Mouse (Mus musculus): Measurements from ENCODE around the gene Zfp93.

The Zfp93 gene

GRCm38 (mm10) chr7:24291387-24292090, 21.3 kb downstream of the Zfp93 start:
- no peak for DNase-seq

GRCm38 (mm10) chr7:24293061-24293851, 23.0 kb downstream of the Zfp93 start:
- no peak for DNase-seq

DNA sequence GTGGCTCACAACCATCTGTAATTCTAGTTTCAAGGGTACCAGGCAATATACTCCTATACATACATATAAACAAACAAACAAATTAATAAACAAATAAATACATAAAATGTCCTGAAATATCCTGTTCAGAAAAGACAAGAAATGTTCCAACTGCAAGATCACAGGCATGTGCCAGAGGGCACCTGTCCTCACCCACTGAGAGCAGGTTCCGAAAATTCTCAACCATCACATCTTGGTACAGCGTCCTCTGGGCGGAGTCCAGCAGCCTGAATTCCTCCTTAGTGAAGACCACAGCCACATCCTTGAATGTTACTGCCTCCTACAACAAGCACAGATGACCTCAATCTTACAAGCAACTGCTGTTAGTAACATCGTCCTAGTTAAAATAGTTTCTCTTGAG, 24.5 kb downstream of the Zfp93 start:
- no peak for DNase-seq

- no peak for DNase-seq
Observed at GRCm38 (mm10) chr7:24295376-24295775, 25.2 kb downstream of the Zfp93 start.

GRCm38 (mm10) chr7:24296386-24296785, 26.2 kb downstream of the Zfp93 start:
- DNase-seq: no peak

- no peak for DNase-seq
Observed at GRCm38 (mm10) chr7:24297361-24298095, 27.3 kb downstream of the Zfp93 start.

DNA sequence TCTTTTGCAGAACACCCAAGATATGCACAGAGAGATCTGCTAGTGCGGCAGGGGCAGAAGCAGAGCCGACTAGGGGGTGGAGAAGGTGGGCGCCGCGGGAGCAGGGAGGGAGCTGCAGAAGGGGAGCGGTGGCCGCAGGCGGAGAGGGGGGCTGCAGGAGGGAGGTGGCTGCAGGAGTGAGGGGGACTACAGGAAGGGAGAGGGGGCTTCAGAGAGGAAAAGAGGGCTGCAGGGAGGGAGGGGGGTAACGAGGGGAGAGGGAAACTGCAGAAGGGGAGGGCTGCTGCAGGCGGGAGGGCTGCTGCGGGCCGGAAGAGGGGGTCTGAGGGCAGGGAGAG, 28.4 kb downstream of the Zfp93 start:
- DNase-seq: peak; percentile 13

DNA sequence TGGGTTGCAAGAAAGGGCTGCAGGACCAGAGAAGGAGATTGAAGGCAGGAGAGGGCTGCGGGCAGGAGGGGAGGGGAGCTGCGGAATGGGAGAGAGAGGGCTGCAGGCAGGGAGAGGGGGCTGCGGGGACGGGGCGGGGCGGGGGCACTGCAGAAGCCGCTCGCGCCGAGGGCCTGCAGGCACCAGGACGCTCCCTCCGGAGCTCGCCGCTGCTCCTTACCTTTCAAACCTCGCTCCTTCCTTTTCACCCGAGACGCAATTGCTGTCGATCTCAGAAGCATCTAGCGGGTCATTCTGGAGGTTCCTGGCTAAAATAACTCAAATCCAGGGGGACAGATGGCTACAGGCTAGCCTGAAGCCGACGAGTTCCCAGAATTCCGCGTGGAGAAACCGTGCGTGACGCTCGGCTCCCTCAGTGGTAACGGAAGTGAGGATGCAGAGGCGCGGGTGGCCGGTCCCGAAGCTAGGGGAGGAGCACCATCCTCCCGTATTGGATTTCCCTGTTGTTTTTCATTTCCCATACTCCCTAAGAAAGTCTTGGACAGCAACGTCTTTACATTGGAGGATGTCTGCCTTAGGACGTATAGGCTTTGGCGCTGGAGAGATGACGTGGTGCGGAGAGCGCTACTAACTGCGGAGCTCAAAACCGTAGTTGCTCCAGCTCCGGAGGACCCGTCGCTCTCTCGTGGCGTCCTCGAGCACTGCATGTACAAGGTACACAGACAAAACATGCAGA, 28.9 kb downstream of the Zfp93 start:
- peak; percentile 84 for DNase-seq

GRCm38 (mm10) chr7:24299823-24300481, 29.7 kb downstream of the Zfp93 start:
- DNase-seq: peak; percentile 8

GRCm38 (mm10) chr7:24300771-24301282, 30.6 kb downstream of the Zfp93 start, which contains the start of gene Zfp61:
Zfp61 (minus strand) TSS chr7:24301232.
- DNase-seq: peak; percentile 44

DNA sequence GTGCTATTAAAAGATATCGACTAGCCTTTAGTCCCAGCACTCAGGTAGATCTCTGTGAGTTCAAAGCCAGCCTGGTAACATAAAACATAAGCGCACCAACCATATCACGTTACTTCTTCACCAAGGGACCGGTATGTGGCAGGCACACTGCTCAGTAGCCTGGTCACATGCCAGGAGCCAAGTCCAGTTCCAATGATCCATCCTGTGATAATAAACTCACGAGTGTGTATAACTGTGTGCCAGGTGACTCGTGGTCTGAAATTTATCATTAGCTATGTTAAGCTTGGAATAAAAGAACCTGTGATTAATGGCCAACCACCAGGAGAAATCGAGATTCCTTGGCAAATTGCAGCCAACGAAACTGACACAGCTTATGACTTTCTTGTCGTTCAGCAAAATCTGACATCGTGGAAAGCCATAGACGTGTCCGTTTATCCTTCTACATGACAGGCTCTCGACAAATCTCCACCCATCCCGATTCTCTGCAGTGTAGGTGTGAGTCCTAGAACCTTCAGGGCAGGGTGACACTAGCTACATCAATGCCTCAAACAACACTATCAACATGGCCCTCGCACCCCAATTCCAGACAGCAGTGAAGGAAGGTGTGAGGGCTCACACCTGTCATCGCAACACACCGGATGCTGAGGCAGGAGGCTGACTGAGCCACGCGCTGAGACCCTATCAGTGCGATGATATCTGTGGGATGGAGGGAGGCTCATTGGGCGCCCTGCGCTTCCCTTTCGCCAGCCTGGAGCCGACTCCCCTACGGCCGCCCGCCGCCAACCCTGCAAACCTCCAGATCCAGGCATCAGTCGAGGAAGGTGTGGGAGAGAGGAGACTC, 45.7 kb downstream of the Zfp93 start:
- DNase-seq: no peak

- peak; percentile 96 for DNase-seq
Observed at GRCm38 (mm10) chr7:24316567-24317092, 46.4 kb downstream of the Zfp93 start, which contains the start of gene Zfp94. Zfp94 (minus strand) TSS chr7:24316666.

GRCm38 (mm10) chr7:24318942-24319341, 48.7 kb downstream of the Zfp93 start:
- DNase-seq: no peak

- no peak for DNase-seq
Observed at GRCm38 (mm10) chr7:24322593-24322992, 52.4 kb downstream of the Zfp93 start.

DNA sequence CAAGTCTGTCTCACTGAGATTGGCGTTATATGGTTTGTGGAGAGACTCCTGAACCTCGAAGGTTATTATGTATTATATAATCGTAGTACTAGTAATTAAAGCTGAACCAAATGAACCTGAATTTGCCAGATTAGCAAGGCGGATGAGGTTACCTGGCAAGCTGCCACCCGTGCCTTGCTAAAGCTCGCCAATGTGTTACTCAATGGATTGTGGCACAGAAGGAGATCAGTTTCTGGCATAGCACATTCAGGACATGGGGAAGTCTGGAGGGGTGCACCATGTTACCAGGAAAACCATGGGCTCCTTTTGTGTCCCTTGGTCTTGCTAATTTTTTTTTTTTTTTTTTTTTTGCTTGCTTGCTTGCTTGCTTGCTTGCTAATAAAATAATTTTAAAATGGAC, 55.0 kb downstream of the Zfp93 start:
- DNase-seq: peak; percentile 15

GRCm38 (mm10) chr7:24325675-24326128, 55.5 kb downstream of the Zfp93 start:
- DNase-seq: peak; percentile 17

DNA sequence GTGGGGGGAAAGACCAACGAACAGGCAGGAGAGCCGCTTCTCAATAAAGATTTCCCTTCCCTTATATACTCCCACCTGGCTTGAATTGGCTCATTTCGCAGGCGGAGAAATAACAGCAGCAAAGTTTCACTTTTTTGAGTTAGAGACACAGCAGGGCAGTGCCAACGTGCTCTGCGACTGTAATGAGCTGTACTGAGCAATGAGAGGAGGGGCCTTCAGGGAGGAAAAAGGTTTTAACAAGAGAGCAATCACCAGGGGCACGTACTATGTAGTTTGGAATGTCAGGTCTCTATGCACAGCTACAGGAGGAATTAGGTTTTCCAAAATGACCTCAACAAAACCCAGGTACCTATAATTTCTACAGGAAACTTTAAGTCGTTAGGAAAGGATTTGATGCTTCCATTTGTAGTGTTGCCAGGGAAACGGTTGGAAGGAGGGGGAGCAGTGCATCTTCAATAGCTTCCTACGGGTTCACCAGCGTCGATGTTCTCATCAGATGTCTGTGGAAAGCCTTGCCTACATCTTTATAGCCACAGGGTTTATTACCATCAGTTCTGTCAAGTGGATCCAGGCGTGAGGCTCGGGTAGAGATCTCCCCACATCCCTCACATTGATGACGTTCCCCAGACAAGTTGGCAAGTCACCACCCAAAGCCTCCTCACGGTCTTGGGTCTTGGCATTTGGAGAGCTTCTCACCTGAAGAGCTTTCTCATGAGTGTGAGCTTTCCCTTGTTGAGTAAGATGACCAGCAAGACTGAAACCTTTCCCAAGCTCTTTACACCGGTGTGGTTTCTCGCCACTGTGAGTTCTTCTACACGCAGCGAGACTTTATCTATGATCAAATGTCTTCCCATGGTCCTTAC, 56.3 kb downstream of the Zfp93 start:
- DNase-seq: peak; percentile 15
